Comparison of ENCODE assay signal across 7 mouse cellular contexts in genomic region chr13:63231702-63232070, GRCm38 (mm10).
A peak's percentile ranks its signal among the peaks of the same experiment; 100 is the strongest.
DNase-seq lines count a peak whose midpoint lies in the region; ATAC-seq and TF ChIP-seq lines count a peak whose summit lies in the region.

No protein-coding gene starts in this region.

- intact Hi-C loops in gastrocnemius, postnatal 14 days (cut with DNase I; ENCODE audit: low total_unique reads) = no loop called here

- TF ChIP-seq CTCF in lung, postnatal 0 days (IDR thresholded peaks at IDR 0.05) = no peak

- no peak overlapping the region for H3K4me3 ChIP-seq in lung, postnatal 0 days (ENCODE audit: low read depth, low read length)
- no peak overlapping the region for H3K4me3 ChIP-seq in heart, embryonic 14.5 days (ENCODE audit: control insufficient read depth in 1 of 2, insufficient read depth in 1 of 2, low read depth in 1 of 2, low read length in 2 of 2)
- H3K4me3 ChIP-seq in kidney, embryonic 15.5 days (replicated peaks) = no peak overlapping the region
- H3K4me3 ChIP-seq in stomach, embryonic 14.5 days (ENCODE audit: low read depth, low read length) = no peak overlapping the region

- WGBS in lung, postnatal 0 days = 19% methylated on average over 3 of the region's 3 CpGs
- WGBS in heart, embryonic 14.5 days = 16% methylated on average over 3 of the region's 3 CpGs
- WGBS in kidney, embryonic 15.5 days = 11% methylated on average over 3 of the region's 3 CpGs
- 8% methylated on average over 3 of the region's 3 CpGs for WGBS in stomach, embryonic 14.5 days

- H3K36me3 ChIP-seq in lung, postnatal 0 days (ENCODE audit: insufficient read depth, low read length) = no peaks in the 10 kb centered on the region
- no peaks in the 10 kb centered on the region for H3K36me3 ChIP-seq in heart, embryonic 14.5 days (ENCODE audit: control insufficient read depth, insufficient read depth, low read length)
- no peaks in the 10 kb centered on the region for H3K36me3 ChIP-seq in kidney, embryonic 15.5 days
- H3K36me3 ChIP-seq in stomach, embryonic 14.5 days (ENCODE audit: control insufficient read depth, insufficient read depth, low read length) = no peaks in the 10 kb centered on the region

- no peak overlapping the region for H3K4me2 ChIP-seq in lung, postnatal 0 days (replicated peaks; ENCODE audit: low read depth, low read length)
- H3K4me2 ChIP-seq in heart, embryonic 14.5 days (ENCODE audit: low read length) = no peak overlapping the region
- 0 out of 2 replicates have a peak overlapping the region, but pooled peaks have one; percentile 2 for H3K4me2 ChIP-seq in kidney, embryonic 15.5 days
- H3K4me2 ChIP-seq in stomach, embryonic 14.5 days (replicated peaks; ENCODE audit: low read depth, low read length) = no peak overlapping the region

- H3K9me3 ChIP-seq in lung, postnatal 0 days (ENCODE audit: low read length) = no peaks in the 10 kb centered on the region
- H3K9me3 ChIP-seq in heart, embryonic 14.5 days (ENCODE audit: control insufficient read depth, low read length) = no peaks in the 10 kb centered on the region
- H3K9me3 ChIP-seq in kidney, embryonic 15.5 days (replicated peaks) = no peaks in the 10 kb centered on the region
- H3K9me3 ChIP-seq in stomach, embryonic 14.5 days (ENCODE audit: control insufficient read depth, low read depth, low read length) = no peaks in the 10 kb centered on the region

- H3K27ac ChIP-seq in lung, postnatal 0 days (ENCODE audit: low read length) = peak overlapping the region; percentile 34
- H3K27ac ChIP-seq in heart, embryonic 14.5 days (replicated peaks in 1 of 2; ENCODE audit: control insufficient read depth in 1 of 2, insufficient read depth in 1 of 2, low read depth in 2 of 2, low read length in 2 of 2) = peak overlapping the region; percentile 79 to 89
- peak overlapping the region; percentile 92 for H3K27ac ChIP-seq in kidney, embryonic 15.5 days
- peak overlapping the region; percentile 88 for H3K27ac ChIP-seq in stomach, embryonic 14.5 days (ENCODE audit: low read length)

- peaks cover 5% of the 10 kb centered on the region; the same call in 1 of the 2 replicates for H3K4me1 ChIP-seq in lung, postnatal 0 days (ENCODE audit: insufficient read depth, low read depth, low read length)
- H3K4me1 ChIP-seq in heart, embryonic 14.5 days (ENCODE audit: control insufficient read depth in 2 of 2, insufficient read depth in 2 of 2, low read length in 2 of 2) = peaks cover 10 to 19% of the 10 kb centered on the region in 2 experiments
- peaks cover 52% of the 10 kb centered on the region for H3K4me1 ChIP-seq in kidney, embryonic 15.5 days
- peaks cover 28% of the 10 kb centered on the region for H3K4me1 ChIP-seq in stomach, embryonic 14.5 days (ENCODE audit: control insufficient read depth, insufficient read depth, low read length)

- ATAC-seq in lung, postnatal 0 days = peak; percentile 72
- ATAC-seq in heart, embryonic 14.5 days (ENCODE audit: insufficient number of reproducible peaks, insufficient read depth, low FRiP score, low read depth) = peak; percentile 57
- ATAC-seq in kidney, embryonic 15.5 days (replicated peaks; ENCODE audit: low FRiP score) = peak; percentile 92
- ATAC-seq in stomach, embryonic 14.5 days (ENCODE audit: insufficient number of reproducible peaks, insufficient read depth, low FRiP score, low read depth) = peak; percentile 85

- DNase-seq in lung, postnatal 0 days (ENCODE audit: low spot score) = no peak
- no peak for DNase-seq in lung, postnatal 10 days
- DNase-seq in gastrocnemius, postnatal 14 days = no peak
- no peak for DNase-seq in left cerebral cortex, adult 8-10 months (ENCODE audit: low spot score in 2 of 2)

- TF ChIP-seq EP300 in lung, postnatal 0 days (IDR thresholded peaks at IDR 0.05) = no peak

- H3K27me3 ChIP-seq in lung, postnatal 0 days (replicated peaks; ENCODE audit: insufficient read depth, low read length) = no peaks in the 10 kb centered on the region
- no peaks in the 10 kb centered on the region for H3K27me3 ChIP-seq in heart, embryonic 14.5 days (ENCODE audit: control insufficient read depth, insufficient read depth, low read length)
- no peaks in the 10 kb centered on the region for H3K27me3 ChIP-seq in kidney, embryonic 15.5 days
- no peaks in the 10 kb centered on the region for H3K27me3 ChIP-seq in stomach, embryonic 14.5 days (ENCODE audit: control insufficient read depth, insufficient read depth, low read length)

- H3K9ac ChIP-seq in lung, postnatal 0 days (replicated peaks; ENCODE audit: low read depth) = no peak overlapping the region
- H3K9ac ChIP-seq in heart, embryonic 14.5 days (ENCODE audit: low read length) = peak overlapping the region; percentile 41; the same call in 1 of the 2 replicates
- no peak overlapping the region for H3K9ac ChIP-seq in kidney, embryonic 15.5 days
- no peak overlapping the region for H3K9ac ChIP-seq in stomach, embryonic 14.5 days (replicated peaks; ENCODE audit: low read depth, low read length)

Comparison
In these comparisons a context has a peak if more than half of its experiments do, and no peak if none do; other contexts are left out.
1. H3K27ac ChIP-seq: peak in every context shown above with its lines; median percentile 92 in kidney, embryonic 15.5 days; 88 in stomach, embryonic 14.5 days; 84 in heart, embryonic 14.5 days; 34 in lung, postnatal 0 days.